Mouse (Mus musculus) forebrain, embryonic 11.5 days (tissue): ENCODE results near the gene Gm49336. TPM values are rescaled to one million over a fixed set of nuclear protein-coding genes. Genes with fewer than 3 reads are reported as not detected.

ENCODE experiments used
- ATAC-seq: fragments of 200-750 bp; cut with Nextera tagmentation; replicated peaks from 2 replicates; pipeline ENCODE4 v1.8.0; 2017; ENCODE audit warnings: moderate TSS enrichment; ENCODE audit not compliant: low FRiP score
- DNase-seq: peaks from one replicate; pipeline ENCODE4 v3.0.0-alpha.2; 2017; ENCODE audit warnings: low spot score
- H3K27ac ChIP-seq: fragments of 300-500 bp; sonication (generic); 2 replicates; pipeline ENCODE4 v1.5.1; 2014; ENCODE audit warnings: low read depth, low read length
- H3K27me3 ChIP-seq: fragments of 300-500 bp; sonication (generic); 2 replicates; pipeline ENCODE4 v1.6.1; 2014; ENCODE audit warnings: mild to moderate bottlenecking, low read length, mixed read lengths; ENCODE audit not compliant: control insufficient read depth, insufficient read depth
- H3K36me3 ChIP-seq: fragments of 300-500 bp; sonication (generic); 2 replicates; pipeline ENCODE4 v1.6.1; 2014; ENCODE audit warnings: mild to moderate bottlenecking, low read length, moderate library complexity, mixed read lengths; ENCODE audit not compliant: control insufficient read depth, insufficient read depth
- H3K4me1 ChIP-seq: fragments of 300-500 bp; sonication (generic); replicated peaks from 2 replicates; pipeline ENCODE4 v1.6.1; 2014; ENCODE audit warnings: low read length, mixed read lengths; ENCODE audit not compliant: control insufficient read depth, insufficient read depth
- H3K4me2 ChIP-seq: fragments of 300-500 bp; sonication (generic); 2 replicates; pipeline ENCODE4 v1.6.1; 2014; ENCODE audit warnings: low read depth, mild to moderate bottlenecking, low read length, moderate library complexity, mixed read lengths; ENCODE audit not compliant: severe bottlenecking
- H3K4me3 ChIP-seq: fragments of 300-500 bp; sonication (generic); 2 replicates; pipeline ENCODE4 v1.5.1; 2014; ENCODE audit warnings: low read depth, low read length
- H3K9ac ChIP-seq: fragments of 300-500 bp; sonication (generic); 2 replicates; pipeline ENCODE4 v1.6.1; 2014; ENCODE audit warnings: low read length
- H3K9me3 ChIP-seq: fragments of 300-500 bp; sonication (generic); 2 replicates; pipeline ENCODE4 v1.6.1; 2016; ENCODE audit warnings: low read length, mixed read lengths; ENCODE audit not compliant: control insufficient read depth
- WGBS: fragments of 180-500 bp; shearing (Covaris S2); extraction: QIAGEN DNeasy Blood & Tissue Kit; methylation state at CpG from one replicate; pipeline ENCODE4 v1.1.7; 2014; 5-methylcytosine and 5-hydroxymethylcytosine counted together
- polyA plus RNA-seq: library from polyadenylated mRNA; unstranded; fragments of >200 nt; fragmentation: Nextera tagmentation; extraction: Ambion mirVana; gene quantifications from 2 replicates; pipeline ENCODE4 v1.2.1, GENCODE M21; 2014

The Gm49336 gene
- polyA plus RNA-seq, 1 experiment from 2014 or later = 84.0 TPM

GRCm38 (mm10) chr14:60215000-60215399 is 36.3 kb downstream of the Gm49336 start:
- Histone ChIP-seq H3K4me3 (no peak overlapping the region), H3K9me3 (no peaks in the 10 kb centered on the region), H3K4me1 (no peaks in the 10 kb centered on the region), H3K27ac (no peak overlapping the region), H3K4me2 (no peak overlapping the region), H3K36me3 (no peaks in the 10 kb centered on the region; the same call in 1 of the 2 replicates), H3K27me3 (no peaks in the 10 kb centered on the region), H3K9ac (no peak overlapping the region)
- DNase-seq (no peak), ATAC-seq (no peak)
- 91% methylated on average over 3 of the region's 3 CpGs for WGBS

GRCm38 (mm10) chr14:60214040-60214439 is 37.3 kb downstream of the Gm49336 start:
- ATAC-seq = no peak
- no peak overlapping the region for H3K27ac ChIP-seq
- H3K36me3 ChIP-seq = no peaks in the 10 kb centered on the region; the same call in 1 of the 2 replicates

DNA sequence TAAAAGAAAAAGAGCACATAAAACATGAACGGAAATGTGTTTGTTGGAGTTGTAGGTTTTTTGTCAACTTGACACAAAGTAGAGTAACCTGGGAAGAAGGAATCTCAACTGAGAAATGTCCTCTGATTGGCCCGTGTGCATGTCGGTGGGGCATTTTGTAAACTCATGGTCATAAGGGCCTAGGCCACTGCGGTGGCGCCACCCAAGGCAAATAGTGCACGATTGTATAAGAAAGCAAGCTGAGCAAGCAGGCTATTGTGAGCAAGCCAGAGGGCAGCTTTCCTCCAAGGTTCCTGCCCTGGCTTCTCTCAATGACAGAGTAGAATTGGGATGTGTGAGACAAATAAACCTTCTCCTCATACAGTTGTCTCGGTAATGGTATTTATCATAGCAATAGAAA is 42.1 kb downstream of the Gm49336 start:
- H3K9me3 ChIP-seq = no peaks in the 10 kb centered on the region
- no peak overlapping the region for H3K9ac ChIP-seq
- no peaks in the 10 kb centered on the region for H3K36me3 ChIP-seq
- no peak overlapping the region for H3K4me3 ChIP-seq
- ATAC-seq (no peak), DNase-seq (no peak)
- no peak overlapping the region for H3K27ac ChIP-seq
- WGBS = 96% methylated on average over 7 of the region's 7 CpGs
- H3K4me2 ChIP-seq = no peak overlapping the region
- H3K27me3 ChIP-seq = no peaks in the 10 kb centered on the region
- H3K4me1 ChIP-seq = 0 out of 2 replicates have a peak, but pooled peaks cover 2% of the 10 kb centered on the region

More at GRCm38 (mm10) chr14:60214040-60214439, 37.3 kb downstream of the Gm49336 start:
- Histone ChIP-seq H3K27me3 (no peaks in the 10 kb centered on the region), H3K4me1 (no peaks in the 10 kb centered on the region), H3K9ac (no peak overlapping the region), H3K4me3 (no peak overlapping the region), H3K9me3 (no peaks in the 10 kb centered on the region), H3K4me2 (no peak overlapping the region)
- WGBS = 79% methylated on average over 1 of the region's 1 CpGs
- DNase-seq = no peak

GRCm38 (mm10) chr14:60204993-60205392 is 46.3 kb downstream of the Gm49336 start:
- ATAC-seq = no peak
- H3K9ac ChIP-seq = no peak overlapping the region
- H3K27me3 ChIP-seq = no peaks in the 10 kb centered on the region
- H3K4me3 ChIP-seq = no peak overlapping the region
- no peaks in the 10 kb centered on the region for H3K36me3 ChIP-seq
- H3K4me1 ChIP-seq = 0 out of 2 replicates have a peak, but pooled peaks cover 2% of the 10 kb centered on the region
- 93% methylated on average over 6 of the region's 6 CpGs for WGBS
- H3K9me3 ChIP-seq = no peaks in the 10 kb centered on the region
- no peak overlapping the region for H3K4me2 ChIP-seq
- DNase-seq = no peak
- no peak overlapping the region for H3K27ac ChIP-seq

DNA sequence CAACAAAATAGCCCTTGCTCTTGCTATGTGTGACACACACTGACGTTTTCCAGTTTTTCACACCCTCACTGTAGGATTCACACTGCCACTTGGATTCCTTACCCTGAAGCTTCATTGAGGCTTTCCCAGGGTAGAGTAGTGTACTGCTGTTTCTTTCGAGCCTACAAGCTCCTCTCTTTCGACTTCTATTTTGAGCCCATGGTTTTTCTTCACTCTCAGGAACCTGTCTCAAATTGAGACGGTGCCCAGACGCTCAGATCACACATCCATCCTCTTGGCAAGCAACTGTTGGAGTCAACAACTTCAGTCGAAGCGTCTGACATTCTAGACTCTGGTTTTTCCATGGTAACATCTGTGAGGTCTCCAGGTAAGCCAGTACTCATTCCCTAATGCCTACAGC is 54.4 kb downstream of the Gm49336 start, which contains the start of gene Atp8a2:
Gene Atp8a2 (minus strand): TSS at position 296 of the 400 bp plus-strand sequence.
- H3K9ac ChIP-seq = no peak within 1 kb of the TSS
- 83% methylated on average over 7 of the region's 7 CpGs for WGBS
- DNase-seq (no peak), ATAC-seq (no peak)
- no peak within 1 kb of the TSS for H3K27ac ChIP-seq
- H3K4me1 ChIP-seq = no peaks in the 10 kb centered on the region
- H3K27me3 ChIP-seq = no peaks in the 10 kb centered on the region
- no peaks in the 10 kb centered on the region for H3K9me3 ChIP-seq
- no peak within 1 kb of the TSS for H3K4me2 ChIP-seq
- H3K36me3 ChIP-seq = no peaks in the 10 kb centered on the region
- no peak within 1 kb of the TSS for H3K4me3 ChIP-seq

DNA sequence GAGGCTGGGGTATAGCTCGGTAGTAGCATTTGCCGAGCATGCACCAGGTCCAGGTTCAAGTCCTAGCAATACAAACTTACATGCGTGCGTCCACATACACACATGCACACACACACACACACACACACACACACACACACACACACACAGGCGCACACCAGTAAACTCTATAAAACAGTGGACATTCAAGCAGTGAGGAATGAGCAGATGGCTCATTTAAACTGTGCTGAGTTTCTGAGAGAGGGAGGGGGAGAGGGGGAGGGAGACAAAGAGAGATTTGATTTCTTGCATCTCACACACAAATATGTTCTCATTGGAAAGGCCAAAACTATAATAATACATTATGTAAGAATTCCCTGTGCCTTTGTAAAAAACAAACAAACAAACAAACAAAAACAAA is 55.3 kb downstream of the Gm49336 start:
- no peak for ATAC-seq
- DNase-seq = no peak
- H3K36me3 ChIP-seq = no peaks in the 10 kb centered on the region

DNA sequence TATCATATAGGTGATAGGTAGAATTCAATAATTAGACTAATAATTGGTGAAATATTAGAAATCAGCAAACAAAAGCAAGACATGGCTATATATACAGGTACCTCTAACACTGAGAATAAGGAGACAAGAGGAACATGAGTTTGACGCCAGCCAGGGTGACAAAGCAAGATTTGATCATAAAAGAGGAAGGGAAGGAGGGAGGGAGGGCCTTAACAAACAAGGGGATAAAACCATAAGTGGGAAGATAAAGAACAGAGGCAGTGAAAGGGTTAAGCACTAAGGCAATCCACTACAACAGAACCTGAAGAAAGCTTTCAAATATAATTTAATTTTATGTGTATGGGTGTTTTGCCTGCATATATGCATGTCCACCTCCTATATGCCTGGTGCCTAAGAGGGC is 56.7 kb downstream of the Gm49336 start:
- ATAC-seq = no peak
- no peak overlapping the region for H3K27ac ChIP-seq
- no peaks in the 10 kb centered on the region for H3K27me3 ChIP-seq
- H3K4me3 ChIP-seq = no peak overlapping the region
- no peaks in the 10 kb centered on the region for H3K36me3 ChIP-seq
- no peak for DNase-seq
- WGBS = 91% methylated on average over 1 of the region's 1 CpGs
- no peak overlapping the region for H3K9ac ChIP-seq
- no peaks in the 10 kb centered on the region for H3K4me1 ChIP-seq
- no peak overlapping the region for H3K4me2 ChIP-seq
- H3K9me3 ChIP-seq = no peaks in the 10 kb centered on the region

More for the DNA sequence above, 55.3 kb downstream of the Gm49336 start:
- no peak overlapping the region for H3K27ac ChIP-seq
- no peaks in the 10 kb centered on the region for H3K9me3 ChIP-seq
- H3K4me1 ChIP-seq = no peaks in the 10 kb centered on the region
- H3K27me3 ChIP-seq = no peaks in the 10 kb centered on the region
- no peak overlapping the region for H3K9ac ChIP-seq
- WGBS = 89% methylated on average over 5 of the region's 5 CpGs
- H3K4me2 ChIP-seq = no peak overlapping the region
- no peak overlapping the region for H3K4me3 ChIP-seq

DNA sequence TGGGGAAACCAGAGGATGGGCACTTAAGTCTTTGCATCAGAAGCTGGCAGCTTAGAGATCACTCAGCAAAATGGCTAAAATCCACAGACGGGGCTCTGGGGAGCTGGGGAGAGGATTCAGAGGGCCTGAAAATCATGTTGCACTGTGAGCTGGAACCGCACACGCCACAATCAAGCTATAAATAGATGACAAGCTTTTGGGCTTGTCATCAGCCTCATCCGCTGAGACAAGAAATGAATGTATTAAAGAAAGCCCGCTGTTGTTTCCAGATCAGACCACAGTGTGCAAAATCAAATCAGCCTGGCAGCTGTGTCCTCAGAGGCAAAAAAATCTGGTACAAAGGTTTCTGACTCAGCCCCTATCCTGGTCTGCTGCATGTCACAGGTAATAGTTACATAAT is 61.5 kb downstream of the Gm49336 start:
- no peaks in the 10 kb centered on the region for H3K27me3 ChIP-seq
- no peak overlapping the region for H3K9ac ChIP-seq
- DNase-seq (no peak), ATAC-seq (no peak)
- H3K4me3 ChIP-seq = no peak overlapping the region
- H3K27ac ChIP-seq = no peak overlapping the region
- 95% methylated on average over 5 of the region's 5 CpGs for WGBS
- no peaks in the 10 kb centered on the region for H3K9me3 ChIP-seq
- no peaks in the 10 kb centered on the region for H3K4me1 ChIP-seq
- H3K4me2 ChIP-seq = no peak overlapping the region
- H3K36me3 ChIP-seq = no peaks in the 10 kb centered on the region

GRCm38 (mm10) chr14:60188201-60188825 is 63.0 kb downstream of the Gm49336 start:
- H3K4me1 ChIP-seq = no peaks in the 10 kb centered on the region
- 81% methylated on average over 5 of the region's 5 CpGs for WGBS
- DNase-seq (no peak), ATAC-seq (no peak)
- H3K36me3 ChIP-seq = no peaks in the 10 kb centered on the region
- no peaks in the 10 kb centered on the region for H3K27me3 ChIP-seq
- H3K9ac ChIP-seq = no peak overlapping the region
- H3K27ac ChIP-seq = no peak overlapping the region
- no peak overlapping the region for H3K4me2 ChIP-seq
- no peaks in the 10 kb centered on the region for H3K9me3 ChIP-seq
- no peak overlapping the region for H3K4me3 ChIP-seq
